Mouse (Mus musculus): ENCODE data around the gene Platr25. TPM values are rescaled to one million over a fixed set of nuclear protein-coding genes. Genes with fewer than 3 reads are reported as not detected.
"Not testable (repeated sequence)": the region's sequence is repeated elsewhere in the genome, so short reads cannot be mapped to it uniquely, and the experiment has no call there.

The Platr25 gene
- 38.5 and 45.0 TPM in 2 replicates for polyA plus RNA-seq (2016; fragmentation: Nextera tagmentation; extraction: Ambion mirVana)

DNA sequence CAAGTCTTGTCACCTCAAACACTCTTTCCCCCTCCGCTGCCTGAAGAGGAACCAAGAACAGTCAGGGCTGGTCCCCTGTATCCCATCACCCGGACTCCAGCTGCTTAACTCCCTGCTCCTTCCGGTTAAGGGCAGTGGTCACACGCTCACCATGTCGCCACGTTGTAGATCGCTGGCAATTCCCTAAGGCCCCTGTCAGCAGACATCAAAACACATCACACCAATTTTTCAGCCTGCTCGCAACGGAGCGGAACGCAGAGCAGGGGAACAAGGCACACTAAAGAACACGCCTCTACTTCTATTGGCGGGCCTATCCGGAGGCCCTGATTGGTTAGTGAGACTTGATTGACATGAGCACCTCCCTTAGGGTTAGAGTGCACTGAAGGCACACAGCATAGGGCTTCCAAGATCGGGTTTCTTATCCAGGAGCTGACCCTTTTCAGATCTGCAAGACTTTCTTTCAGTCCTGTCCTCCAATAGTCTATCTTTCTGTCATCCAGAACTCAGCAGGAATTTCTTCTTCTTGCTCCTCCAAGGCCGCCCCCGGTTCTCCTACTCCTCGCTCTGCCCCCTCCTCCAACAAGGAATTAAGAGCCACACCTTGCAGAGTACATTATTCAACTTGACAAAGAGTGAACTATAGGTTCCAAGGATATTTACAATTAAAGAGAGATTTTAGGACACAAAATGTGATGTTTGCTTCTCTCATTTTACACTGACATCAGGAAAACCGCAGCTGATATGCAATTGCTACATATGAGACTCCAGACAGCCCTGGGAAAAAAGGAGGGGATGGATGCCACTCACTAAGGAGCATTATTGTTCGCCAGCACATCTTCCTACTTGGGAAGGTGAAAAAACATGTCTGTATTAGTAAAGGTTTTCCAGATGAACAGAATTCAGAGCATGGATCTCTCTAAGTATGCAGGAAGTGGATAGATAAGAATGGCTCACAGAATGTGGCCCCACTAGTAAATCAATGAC, at the start of gene Platr25:
TSS of gene Platr25 (minus strand) at position 278 of the 984 bp plus-strand sequence.
- peak; percentile 85; the same call in 1 of the 2 replicates for ATAC-seq (ENCODE audit: insufficient number of reproducible peaks, insufficient read depth, low FRiP score, low TSS enrichment, low read depth)
- not testable (repeated sequence) for H3K36me3 ChIP-seq; H3K4me1 ChIP-seq (replicated peaks); H3K27me3 ChIP-seq; H3K9me3 ChIP-seq; H3K27ac ChIP-seq
- Histone ChIP-seq H3K4me3 (replicated peaks) (peak within 1 kb of the TSS; percentile 50), H3K4me2 (peak within 1 kb of the TSS; percentile 54), H3K9ac (replicated peaks) (peak within 1 kb of the TSS; percentile 60)
- WGBS = 9% methylated on average over 20 of the region's 20 CpGs

DNA sequence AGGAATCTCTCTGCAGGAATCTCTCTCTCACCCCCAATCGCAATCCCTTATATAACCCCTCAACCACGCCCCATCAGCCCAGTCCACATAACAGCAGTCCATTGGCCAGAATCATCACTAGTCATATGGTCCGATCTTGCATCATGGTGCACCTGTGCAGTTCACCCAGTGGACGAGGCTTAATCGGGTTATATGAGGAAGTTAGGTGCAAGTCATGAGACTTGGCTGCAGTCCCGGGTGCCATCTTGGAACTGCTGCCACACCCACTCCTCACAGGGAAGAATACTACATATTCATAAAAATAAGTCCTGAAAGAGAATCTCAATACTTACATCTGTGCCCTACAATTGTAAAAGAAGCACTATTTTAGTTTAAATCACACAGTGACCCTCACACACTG, 47.5 kb upstream of the Platr25 start:
- H3K9me3 ChIP-seq = not testable (repeated sequence)

DNA sequence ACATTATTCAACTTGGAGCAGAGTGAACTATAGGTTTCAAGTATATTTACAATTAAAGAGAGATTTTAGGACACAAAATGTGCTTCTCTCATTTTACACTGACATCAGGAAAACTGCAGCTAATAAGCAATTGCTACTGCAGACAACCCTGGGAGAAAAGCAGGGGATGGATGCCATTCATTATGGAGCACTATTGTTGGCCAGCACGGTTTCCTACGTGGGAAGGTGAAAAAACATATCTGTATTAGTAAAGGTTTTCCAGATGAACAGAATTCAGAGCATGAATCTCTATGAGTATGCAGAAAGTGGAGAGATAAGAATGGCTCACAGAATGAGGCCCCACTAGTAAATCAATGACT, 25.6 kb upstream of the Platr25 start:
- H3K27ac ChIP-seq; H3K9me3 ChIP-seq; H3K9ac ChIP-seq (replicated peaks); H3K27me3 ChIP-seq; H3K4me1 ChIP-seq (replicated peaks); ATAC-seq (ENCODE audit: insufficient number of reproducible peaks, insufficient read depth, low FRiP score, low TSS enrichment, low read depth): not testable (repeated sequence)
- H3K36me3 ChIP-seq = peaks cover 12% of the 10 kb centered on the region
- WGBS = 72% methylated on average over 2 of the region's 2 CpGs
- peak overlapping the region; percentile 75 for H3K4me2 ChIP-seq
- peak overlapping the region; percentile 53 for H3K4me3 ChIP-seq (replicated peaks)

More for the DNA sequence above, 47.5 kb upstream of the Platr25 start:
- not testable (repeated sequence) for H3K4me3 ChIP-seq (replicated peaks); H3K36me3 ChIP-seq; H3K27me3 ChIP-seq; ATAC-seq (ENCODE audit: insufficient number of reproducible peaks, insufficient read depth, low FRiP score, low TSS enrichment, low read depth); H3K27ac ChIP-seq; H3K4me2 ChIP-seq; H3K9ac ChIP-seq (replicated peaks); H3K4me1 ChIP-seq (replicated peaks)
- 90% methylated on average over 6 of the region's 6 CpGs for WGBS

DNA sequence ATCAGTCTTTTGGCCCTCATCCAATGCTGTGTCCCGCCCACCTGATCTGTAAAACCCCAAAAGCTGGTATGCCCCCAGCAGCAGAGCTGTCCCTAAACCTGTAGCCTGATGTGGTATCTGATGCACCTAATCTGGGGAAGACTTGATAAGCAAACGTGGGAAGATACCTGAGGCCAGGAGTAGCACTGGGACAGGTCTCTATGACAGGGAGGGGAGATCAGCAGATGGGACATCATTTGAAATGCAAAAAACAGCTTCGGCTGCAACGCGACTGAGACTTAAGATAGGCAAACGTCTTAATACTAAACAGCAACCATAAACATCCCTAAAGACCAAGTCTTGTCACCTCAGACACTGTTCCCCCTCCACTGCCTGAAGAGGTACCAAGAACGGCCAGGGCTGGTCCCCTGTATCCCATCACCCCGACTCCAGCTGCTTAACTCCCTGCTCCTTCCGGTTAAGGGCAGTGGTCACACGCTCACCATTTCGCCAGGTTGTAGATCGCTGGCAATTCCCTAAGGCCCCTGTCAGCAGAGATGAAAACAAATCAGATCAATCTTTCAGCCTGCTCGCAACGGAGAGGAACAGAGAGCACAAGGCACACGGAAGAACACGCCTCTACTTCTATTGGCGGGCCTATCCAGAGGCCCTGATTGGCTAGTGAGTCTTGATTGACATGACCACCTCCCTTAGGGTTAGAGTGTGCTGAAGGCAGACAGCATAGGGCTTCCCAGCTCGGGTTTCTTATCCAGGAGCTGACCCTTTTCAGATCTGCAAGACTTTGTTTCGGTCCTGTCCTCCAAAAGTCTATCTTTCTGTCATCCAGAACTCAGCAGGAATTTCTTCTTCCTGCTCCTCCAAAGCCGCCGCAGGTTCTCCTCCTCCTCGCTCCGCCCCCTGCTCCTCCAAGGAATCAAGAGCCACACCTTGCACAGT, 25.0 kb upstream of the Platr25 start, which contains the start of gene Gm5141:
TSS of gene Gm5141 (minus strand) at position 610 of the 936 bp plus-strand sequence.
- Histone ChIP-seq H3K4me2 (peak within 1 kb of the TSS; percentile 75), H3K36me3 (peaks cover 18% of the 10 kb centered on the region), H3K9ac (replicated peaks) (peak within 1 kb of the TSS; percentile 58), H3K4me3 (replicated peaks) (peak within 1 kb of the TSS; percentile 53)
- H3K9me3 ChIP-seq; H3K27me3 ChIP-seq; H3K27ac ChIP-seq; H3K4me1 ChIP-seq (replicated peaks): not testable (repeated sequence)
- ATAC-seq (ENCODE audit: insufficient number of reproducible peaks, insufficient read depth, low FRiP score, low TSS enrichment, low read depth) = peak; percentile 97
- 5% methylated on average over 23 of the region's 23 CpGs for WGBS

DNA sequence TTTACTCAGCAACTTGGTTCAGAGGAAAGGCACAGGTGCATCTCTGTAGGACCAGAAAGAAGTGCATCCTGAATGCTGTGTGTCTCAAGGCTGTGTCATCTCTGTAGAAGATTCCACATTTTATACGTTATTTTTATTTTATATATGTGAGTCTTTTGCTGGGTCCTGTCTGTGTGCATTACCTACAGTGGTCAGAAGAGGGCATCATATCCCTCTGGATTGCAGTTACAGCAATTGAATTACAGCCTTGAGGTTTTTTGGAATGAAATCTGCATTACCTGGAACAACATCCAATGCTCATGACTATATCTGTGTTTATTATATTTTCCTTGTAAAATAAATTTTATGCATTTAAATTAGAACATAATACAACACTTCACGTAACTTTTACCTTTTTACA, 3.3 kb upstream of the Platr25 start:
- H3K9me3 ChIP-seq; H3K9ac ChIP-seq (replicated peaks); H3K36me3 ChIP-seq; H3K27me3 ChIP-seq; H3K4me1 ChIP-seq (replicated peaks); H3K27ac ChIP-seq; ATAC-seq (ENCODE audit: insufficient number of reproducible peaks, insufficient read depth, low FRiP score, low TSS enrichment, low read depth); H3K4me3 ChIP-seq (replicated peaks); H3K4me2 ChIP-seq: not testable (repeated sequence)
- 66% methylated on average over 2 of the region's 2 CpGs for WGBS

DNA sequence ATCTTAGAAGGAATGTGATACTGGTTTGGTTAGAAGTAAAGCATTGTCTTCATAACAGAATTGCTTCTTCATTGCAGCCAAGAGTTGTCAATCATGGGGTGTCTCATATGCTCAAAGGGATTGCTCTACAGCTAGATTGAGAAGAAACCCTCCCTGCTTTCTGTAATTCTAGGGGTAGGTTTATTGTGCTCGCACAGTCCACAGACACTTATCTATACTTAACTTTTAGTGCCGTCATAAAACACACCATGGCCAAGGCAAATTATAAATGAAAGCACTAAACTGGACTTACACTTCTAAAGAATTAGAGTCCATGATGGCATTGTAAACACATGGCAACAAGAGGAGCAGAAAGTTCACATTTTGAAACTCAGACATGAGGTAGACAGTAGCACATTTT, 27.2 kb downstream of the Platr25 start:
- Histone ChIP-seq H3K9me3 (no peaks in the 10 kb centered on the region), H3K4me3 (replicated peaks) (no peak overlapping the region), H3K9ac (replicated peaks) (no peak overlapping the region), H3K4me1 (replicated peaks) (no peaks in the 10 kb centered on the region), H3K4me2 (no peak overlapping the region), H3K27ac (no peak overlapping the region), H3K27me3 (no peaks in the 10 kb centered on the region), H3K36me3 (peaks cover 9% of the 10 kb centered on the region; the same call in 1 of the 2 replicates)
- ATAC-seq (ENCODE audit: insufficient number of reproducible peaks, insufficient read depth, low FRiP score, low TSS enrichment, low read depth) = no peak
- 81% methylated on average over 2 of the region's 2 CpGs for WGBS

DNA sequence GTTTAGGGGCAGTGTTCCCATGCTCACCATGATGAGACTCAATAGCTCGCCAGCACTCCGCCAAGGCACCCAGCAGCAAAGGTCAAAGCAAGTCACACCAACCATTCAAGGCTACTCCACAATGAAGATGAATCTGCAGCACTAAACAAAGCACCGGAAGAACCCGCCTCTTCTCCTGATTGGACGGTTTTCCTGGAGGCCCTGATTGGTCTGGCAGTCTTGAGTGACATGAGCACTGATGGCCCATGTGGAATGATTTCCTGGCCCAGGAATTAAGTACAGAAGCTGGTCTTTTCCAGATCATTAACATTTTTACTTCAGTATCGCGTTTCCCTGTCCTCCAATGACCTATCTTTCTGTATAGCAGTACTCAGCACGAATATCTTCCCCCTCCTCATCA, 47.9 kb downstream of the Platr25 start:
- H3K9me3 ChIP-seq; H3K4me2 ChIP-seq; H3K36me3 ChIP-seq; H3K4me1 ChIP-seq (replicated peaks); H3K9ac ChIP-seq (replicated peaks); ATAC-seq (ENCODE audit: insufficient number of reproducible peaks, insufficient read depth, low FRiP score, low TSS enrichment, low read depth); H3K27ac ChIP-seq; H3K27me3 ChIP-seq; H3K4me3 ChIP-seq (replicated peaks): not testable (repeated sequence)
- 91% methylated on average over 8 of the region's 8 CpGs for WGBS

DNA sequence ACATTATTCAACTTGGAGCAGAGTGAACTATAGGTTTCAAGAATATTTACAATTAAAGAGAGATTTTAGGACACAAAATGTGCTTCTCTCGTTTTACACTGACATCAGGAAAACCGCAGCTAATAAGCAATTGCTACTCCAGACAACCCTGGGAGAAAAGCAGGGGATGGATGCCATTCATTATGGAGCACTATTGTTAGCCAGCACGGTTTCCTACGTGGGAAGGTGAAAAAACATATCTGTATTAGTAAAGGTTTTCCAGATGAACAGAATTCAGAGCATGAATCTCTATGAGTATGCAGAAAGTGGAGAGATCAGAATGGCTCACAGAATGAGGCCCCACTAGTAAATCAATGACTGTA, 75.2 kb downstream of the Platr25 start:
- H3K4me2 ChIP-seq = peak overlapping the region; percentile 42
- H3K4me1 ChIP-seq (replicated peaks); H3K27ac ChIP-seq; H3K9ac ChIP-seq (replicated peaks); H3K27me3 ChIP-seq; ATAC-seq (ENCODE audit: insufficient number of reproducible peaks, insufficient read depth, low FRiP score, low TSS enrichment, low read depth): not testable (repeated sequence)
- peak overlapping the region; percentile 47 for H3K4me3 ChIP-seq (replicated peaks)
- H3K36me3 ChIP-seq = peaks cover 24% of the 10 kb centered on the region; the same call in 1 of the 2 replicates
- 35% methylated on average over 4 of the region's 4 CpGs for WGBS
- peaks cover 21% of the 10 kb centered on the region; the same call in 1 of the 2 replicates for H3K9me3 ChIP-seq

DNA sequence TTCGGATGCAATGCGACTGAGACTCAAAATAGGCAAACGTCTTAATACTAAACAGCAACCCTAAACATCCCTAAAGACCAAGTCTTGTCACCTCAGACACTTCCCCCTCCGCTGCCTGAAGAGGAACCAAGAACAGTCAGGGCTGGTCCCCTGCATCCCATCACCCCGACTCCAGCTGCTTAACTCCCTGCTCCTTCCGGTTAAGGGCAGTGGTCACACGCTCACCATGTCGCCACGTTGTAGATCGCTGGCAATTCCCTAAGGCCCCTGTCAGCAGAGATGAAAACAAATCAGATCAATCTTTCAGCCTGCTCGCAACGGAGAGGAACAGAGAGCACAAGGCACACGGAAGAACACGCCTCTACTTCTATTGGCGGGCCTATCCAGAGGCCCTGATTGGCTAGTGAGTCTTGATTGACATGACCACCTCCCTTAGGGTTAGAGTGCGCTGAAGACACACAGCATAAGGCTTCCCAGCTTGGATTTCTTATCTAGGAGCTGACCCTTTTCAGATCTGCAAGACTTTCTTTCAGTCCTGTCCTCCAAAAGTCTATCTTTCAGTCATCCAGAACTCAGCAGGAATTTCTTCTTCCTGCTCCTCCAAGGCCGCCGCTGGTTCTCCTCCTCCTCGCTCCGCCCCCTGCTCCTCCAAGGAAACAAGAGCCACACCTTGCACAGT, 75.8 kb downstream of the Platr25 start:
- not testable (repeated sequence) for H3K27me3 ChIP-seq; H3K27ac ChIP-seq; H3K4me1 ChIP-seq (replicated peaks)
- Histone ChIP-seq H3K36me3 (peaks cover 29% of the 10 kb centered on the region; the same call in 1 of the 2 replicates), H3K4me2 (peak overlapping the region; percentile 54), H3K4me3 (replicated peaks) (peak overlapping the region; percentile 47), H3K9me3 (peaks cover 27% of the 10 kb centered on the region; the same call in 1 of the 2 replicates), H3K9ac (replicated peaks) (peak overlapping the region; percentile 59)
- WGBS = 1% methylated on average over 20 of the region's 20 CpGs
- peak; percentile 96 for ATAC-seq (ENCODE audit: insufficient number of reproducible peaks, insufficient read depth, low FRiP score, low TSS enrichment, low read depth)

DNA sequence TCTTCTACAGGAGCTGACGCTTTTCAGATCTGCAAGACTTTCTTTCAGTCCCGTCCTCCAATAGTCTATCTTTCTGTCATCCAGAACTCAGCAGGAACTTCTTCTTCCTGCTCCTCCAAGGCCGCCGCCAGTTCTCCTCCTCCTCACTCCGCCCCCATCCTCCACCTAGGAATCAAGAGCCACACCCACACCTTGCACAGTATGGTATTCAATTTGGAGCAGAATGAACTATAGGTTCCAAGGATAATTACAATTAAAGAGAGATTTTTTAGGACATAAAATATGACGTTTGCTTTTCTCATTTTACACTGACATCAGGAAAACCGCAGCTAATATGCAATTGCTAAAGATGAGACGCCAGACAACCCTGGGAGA, 107.2 kb downstream of the Platr25 start:
- peak overlapping the region; percentile 50 for H3K4me2 ChIP-seq
- H3K27me3 ChIP-seq = no peaks in the 10 kb centered on the region
- H3K4me3 ChIP-seq (replicated peaks) = peak overlapping the region; percentile 48
- no peak overlapping the region for H3K27ac ChIP-seq
- 25% methylated on average over 8 of the region's 8 CpGs for WGBS
- no peaks in the 10 kb centered on the region for H3K4me1 ChIP-seq (replicated peaks)
- H3K9ac ChIP-seq (replicated peaks) = peak overlapping the region; percentile 61; the same call in 1 of the 2 replicates
- no peak for ATAC-seq (ENCODE audit: insufficient number of reproducible peaks, insufficient read depth, low FRiP score, low TSS enrichment, low read depth)
- no peaks in the 10 kb centered on the region for H3K36me3 ChIP-seq
- H3K9me3 ChIP-seq = peaks cover 17% of the 10 kb centered on the region; the same call in 1 of the 2 replicates
